Mouse (Mus musculus) layer of hippocampus, adult 2 months (tissue): ENCODE data around the gene Tmem245. TPM values are rescaled to one million over a fixed set of nuclear protein-coding genes. Genes with fewer than 3 reads are reported as not detected.
A peak's percentile ranks its signal among the peaks of the same experiment; 100 is the strongest.

ENCODE experiments used
- DNase-seq, 2 experiments: peaks; one replicate each; pipeline ENCODE4 v3.0.0; 2022; ENCODE audit warnings: low spot score in 2 of 2
- H3K27ac ChIP-seq: fragments of 200-600 bp; 2 replicates; pipeline ENCODE4 v1.8.1; 2022
- H3K4me3 ChIP-seq: fragments of 200-600 bp; 2 replicates; pipeline ENCODE4 v1.8.1; 2022; ENCODE audit warnings: mild to moderate bottlenecking
- CTCF ChIP-seq: fragments of 200-600 bp; conservative IDR thresholded peaks from 2 replicates; pipeline ENCODE4 v1.8.1; 2022; ENCODE audit warnings: antibody characterized with exemption, mild to moderate bottlenecking, moderate library complexity
- total RNA-seq, 2 experiments: library from RNA; stranded (reverse); gene quantifications; 2 replicates each; pipeline ENCODE4 v1.2.3; 2021

Tmem245 gene
- total RNA-seq, 2 experiments from 2014 or later, result 33.7 to 37.2 TPM

GRCm38 (mm10) chr4:56867761-56868160, 79.5 kb downstream of the Tmem245 start:
- TF ChIP-seq CTCF, result no peak
- Histone ChIP-seq H3K4me3 (no peak overlapping the region), H3K27ac (no peak overlapping the region)
- DNase-seq, result no peak

GRCm38 (mm10) chr4:56865971-56866370, 81.3 kb downstream of the Tmem245 start:
- DNase-seq, result no peak
- peak overlapping the region; percentile 92; the same call in 1 of the 2 replicates for H3K27ac ChIP-seq
- H3K4me3 ChIP-seq, result no peak overlapping the region
- no peak for TF ChIP-seq CTCF

- H3K4me3 ChIP-seq, result peak within 1 kb of the TSS; percentile 81
- no peak for TF ChIP-seq CTCF
- H3K27ac ChIP-seq, result peak within 1 kb of the TSS; percentile 92
- peak; percentile 81 to 89 for DNase-seq
These were observed 82.2 kb downstream of the Tmem245 start, which contains the start of gene Ctnnal1 for GRCm38 (mm10) chr4:56865003-56865511. Gene Ctnnal1 (minus strand): TSS chr4:56865188.

- Histone ChIP-seq H3K4me3 (peak overlapping the region; percentile 81), H3K27ac (peak overlapping the region; percentile 92)
- DNase-seq, result peak; percentile 32 to 38
- TF ChIP-seq CTCF, result peak; percentile 28; the same call in 1 of the 2 replicates
These were observed 82.7 kb downstream of the Tmem245 start for GRCm38 (mm10) chr4:56864417-56865001.

- no peak for TF ChIP-seq CTCF
- no peak for DNase-seq
- Histone ChIP-seq H3K4me3 (peak overlapping the region; percentile 81), H3K27ac (peak overlapping the region; percentile 92)
These were observed 83.2 kb downstream of the Tmem245 start for GRCm38 (mm10) chr4:56864016-56864415.

- Histone ChIP-seq H3K27ac (no peak overlapping the region), H3K4me3 (no peak overlapping the region)
- TF ChIP-seq CTCF, result no peak
- DNase-seq, result no peak
These were observed 85.7 kb downstream of the Tmem245 start for GRCm38 (mm10) chr4:56861551-56861950.

- Histone ChIP-seq H3K27ac (no peak overlapping the region), H3K4me3 (no peak overlapping the region)
- TF ChIP-seq CTCF, result no peak
- no peak for DNase-seq
These were observed 88.5 kb downstream of the Tmem245 start for GRCm38 (mm10) chr4:56858733-56859132.

GRCm38 (mm10) chr4:56856371-56856949, 90.8 kb downstream of the Tmem245 start:
- Histone ChIP-seq H3K27ac (no peak overlapping the region), H3K4me3 (no peak overlapping the region)
- DNase-seq, result no peak
- no peak for TF ChIP-seq CTCF

GRCm38 (mm10) chr4:56855935-56856334, 91.3 kb downstream of the Tmem245 start:
- Histone ChIP-seq H3K27ac (no peak overlapping the region), H3K4me3 (no peak overlapping the region)
- no peak for DNase-seq
- TF ChIP-seq CTCF, result no peak

- no peak for DNase-seq
- H3K27ac ChIP-seq, result peak overlapping the region; percentile 58
- TF ChIP-seq CTCF, result peak; percentile 52
- H3K4me3 ChIP-seq, result no peak overlapping the region
These were observed 96.5 kb downstream of the Tmem245 start for GRCm38 (mm10) chr4:56850724-56851123.

GRCm38 (mm10) chr4:56848044-56848443, 99.2 kb downstream of the Tmem245 start:
- H3K27ac ChIP-seq, result no peak overlapping the region
- no peak for TF ChIP-seq CTCF
- no peak for DNase-seq
- no peak overlapping the region for H3K4me3 ChIP-seq

- Histone ChIP-seq H3K4me3 (no peak overlapping the region), H3K27ac (no peak overlapping the region)
- no peak for DNase-seq
- TF ChIP-seq CTCF, result no peak
These were observed 99.8 kb downstream of the Tmem245 start for GRCm38 (mm10) chr4:56847400-56847799.

GRCm38 (mm10) chr4:56845896-56846533, 101.2 kb downstream of the Tmem245 start:
- Histone ChIP-seq H3K4me3 (no peak overlapping the region), H3K27ac (0 out of 2 replicates have a peak overlapping the region, but pooled peaks have one; percentile 3)
- TF ChIP-seq CTCF, result no peak
- DNase-seq, result no peak

- no peak overlapping the region for H3K27ac ChIP-seq
- no peak overlapping the region for H3K4me3 ChIP-seq
- no peak for DNase-seq
- peak; percentile 31 for TF ChIP-seq CTCF
These were observed 102.3 kb downstream of the Tmem245 start for GRCm38 (mm10) chr4:56844911-56845310.
